Mouse (Mus musculus): ENCODE measurements around the gene Olfr916.

Gene Olfr916

DNA sequence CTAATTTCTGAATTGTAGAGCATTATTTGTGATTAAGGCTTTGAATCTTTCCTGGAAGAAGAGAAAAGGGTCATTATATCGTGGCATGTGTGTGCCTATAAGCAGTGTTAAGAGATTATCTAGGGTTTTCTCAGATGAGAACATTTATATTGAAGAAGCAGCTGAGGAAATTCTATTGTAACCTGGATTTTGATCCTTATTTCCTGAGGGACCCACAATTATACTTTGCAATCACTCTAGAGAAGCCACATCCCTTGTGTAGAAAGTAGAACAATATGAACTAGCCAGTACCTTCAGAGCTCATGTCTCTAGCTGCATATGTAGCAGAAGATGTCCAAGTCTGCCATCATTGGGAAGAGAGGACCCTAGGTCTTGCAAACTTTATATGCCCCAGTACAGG, at the start of gene Olfr916:
TSS of gene Olfr916 (minus strand) at position 101 of the 400 bp plus-strand sequence.
- DNase-seq (ENCODE audit: low read depth, low spot score): no peak

DNA sequence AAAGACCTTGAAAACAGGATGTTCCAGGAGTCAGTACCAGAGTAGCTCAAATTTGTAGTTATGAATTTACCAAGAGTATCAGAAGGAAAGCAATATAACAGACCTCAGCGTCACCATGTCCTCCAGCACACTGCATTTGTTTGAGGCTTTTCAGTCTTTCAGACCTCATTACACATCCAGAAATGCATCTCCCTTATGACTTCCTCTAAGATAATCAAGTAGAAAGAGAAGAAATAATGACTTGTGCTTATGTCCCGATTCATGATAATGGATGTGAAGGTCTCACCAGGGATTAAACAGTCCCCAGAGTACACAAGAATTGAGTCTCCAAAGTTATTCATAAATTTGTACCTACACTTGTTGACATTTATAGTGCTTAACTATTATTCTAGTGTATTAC, 14.8 kb upstream of the Olfr916 start, which contains the start of gene Olfr918:
TSS of gene Olfr918 (minus strand) at position 101 of the 400 bp plus-strand sequence.
- no peak for DNase-seq (ENCODE audit: low read depth, low spot score)

DNA sequence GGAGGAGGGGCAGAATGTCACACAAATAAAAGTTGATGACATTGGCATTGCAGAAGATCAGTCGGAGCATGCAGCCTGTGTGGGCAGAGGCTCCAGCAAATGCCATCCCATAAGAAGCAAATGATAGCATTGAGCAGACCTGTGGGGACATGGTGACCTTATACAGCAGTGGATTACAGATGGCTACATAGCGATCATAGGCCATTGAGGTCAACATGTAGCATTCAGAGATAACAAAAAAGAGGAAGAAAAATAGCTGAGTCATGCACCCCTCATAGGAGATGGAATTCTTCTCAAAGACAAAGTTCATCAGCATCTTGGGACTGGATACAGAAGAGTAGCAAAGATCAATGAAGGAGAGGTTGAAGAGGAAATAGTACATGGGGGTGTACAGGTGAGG, 13.2 kb upstream of the Olfr916 start:
- DNase-seq (ENCODE audit: low read depth, low spot score): no peak

DNA sequence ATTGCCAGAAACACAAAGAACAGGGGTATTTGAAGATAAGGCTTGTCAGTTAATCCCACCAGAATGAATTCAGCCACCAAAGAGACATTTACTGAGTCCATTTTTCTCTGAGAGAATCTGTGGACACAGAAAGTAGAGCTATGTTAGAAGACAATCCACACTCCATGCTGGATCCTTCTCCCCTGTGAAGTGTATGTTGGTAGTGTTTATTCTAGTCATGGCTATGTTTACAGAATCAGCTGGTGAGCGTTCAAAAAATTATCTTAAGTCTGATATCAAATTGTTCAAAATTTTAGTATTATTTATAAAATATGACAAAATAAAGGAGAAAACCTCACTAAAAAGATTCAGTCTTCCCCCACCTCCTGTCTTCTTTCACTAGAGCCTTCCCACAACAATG, 6.1 kb upstream of the Olfr916 start, which contains the start of gene Olfr917:
TSS of gene Olfr917 (minus strand) at position 101 of the 400 bp plus-strand sequence.
- no peak for DNase-seq (ENCODE audit: low read depth, low spot score)

DNA sequence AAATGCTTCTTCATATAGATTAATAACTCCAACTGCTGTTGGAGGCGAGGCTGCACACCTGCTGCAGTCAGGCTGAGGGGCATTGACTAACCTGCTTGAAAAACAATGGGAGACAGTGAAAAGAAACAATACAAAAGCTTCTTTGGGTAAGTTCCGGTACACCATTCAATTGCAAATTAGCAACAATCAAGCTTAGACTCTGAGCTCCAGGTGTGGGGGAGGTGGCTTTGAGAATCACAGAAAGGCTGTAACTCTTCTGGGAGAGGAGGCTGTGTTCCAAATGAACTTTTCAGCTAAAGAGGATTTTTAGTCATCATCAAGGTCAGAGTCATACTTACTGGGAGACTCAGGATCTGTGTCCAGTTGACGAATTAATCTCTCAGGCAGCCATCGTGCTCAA, 27.3 kb downstream of the Olfr916 start:
- DNase-seq (ENCODE audit: low read depth, low spot score): no peak

Measured in skeletal muscle tissue, adult 2 months (tissue).